Mouse (Mus musculus): Measurements from ENCODE around the gene Atcay. TPM values are rescaled to one million over a fixed set of nuclear protein-coding genes. Genes with fewer than 3 reads are reported as not detected.
"Not testable (repeated sequence)": the region's sequence is repeated elsewhere in the genome, so short reads cannot be mapped to it uniquely, and the experiment has no call there.

The Atcay gene
- polyA plus RNA-seq, 1 experiment: not detected

DNA sequence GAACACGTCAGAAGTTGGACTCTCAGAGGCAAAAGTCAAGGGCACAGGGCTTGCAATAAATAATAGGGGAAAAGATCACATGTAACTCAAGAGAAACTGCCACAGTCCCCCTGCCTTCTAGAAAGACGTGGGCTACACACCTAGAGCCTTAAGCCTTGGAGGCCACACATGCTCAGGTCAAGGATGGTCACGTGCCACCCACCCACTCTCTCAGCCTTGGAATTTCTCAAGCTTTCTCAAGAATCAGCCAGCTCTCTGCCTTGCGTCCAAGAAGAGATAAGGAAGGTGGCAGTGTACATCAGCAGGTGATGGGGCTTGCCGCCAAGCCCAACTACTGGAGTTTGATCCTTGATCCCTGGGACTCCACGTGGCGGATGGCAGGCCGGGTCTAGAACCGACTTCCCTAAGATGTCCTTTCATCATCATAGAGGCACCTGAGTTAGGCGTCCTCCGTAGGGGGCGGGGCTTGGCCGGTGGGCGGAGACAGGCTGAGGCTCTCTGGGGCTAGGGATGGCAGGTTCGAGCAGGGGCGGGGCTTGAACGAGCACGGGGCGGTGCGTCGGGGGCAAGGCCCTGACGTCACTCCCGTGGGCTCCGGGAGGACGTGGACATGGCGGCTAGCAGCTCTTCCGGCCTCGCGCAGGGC, 2.1 kb upstream of the Atcay start, which contains the start of gene Zfr2:
Gene Zfr2 (plus strand): TSS at position 576 of the 646 bp plus-strand sequence.
- peak within 1 kb of the TSS; percentile 72 for H3K4me3 ChIP-seq (replicated peaks)
- H3K9me3 ChIP-seq (ENCODE audit: control insufficient read depth, low read length): 0 out of 2 replicates have a peak, but pooled peaks cover 2% of the 10 kb centered on the region
- no peaks in the 10 kb centered on the region for H3K36me3 ChIP-seq (ENCODE audit: control insufficient read depth)
- peaks cover 56% of the 10 kb centered on the region for H3K27me3 ChIP-seq (ENCODE audit: control insufficient read depth)
- TF ChIP-seq TAL1 (IDR thresholded peaks at IDR 0.05; ENCODE audit: low read length): no peak
- no peak for TF ChIP-seq GATA1 (IDR thresholded peaks at IDR 0.05; ENCODE audit: low read length)
- peaks cover 22% of the 10 kb centered on the region for H3K4me1 ChIP-seq (ENCODE audit: control insufficient read depth)

DNA sequence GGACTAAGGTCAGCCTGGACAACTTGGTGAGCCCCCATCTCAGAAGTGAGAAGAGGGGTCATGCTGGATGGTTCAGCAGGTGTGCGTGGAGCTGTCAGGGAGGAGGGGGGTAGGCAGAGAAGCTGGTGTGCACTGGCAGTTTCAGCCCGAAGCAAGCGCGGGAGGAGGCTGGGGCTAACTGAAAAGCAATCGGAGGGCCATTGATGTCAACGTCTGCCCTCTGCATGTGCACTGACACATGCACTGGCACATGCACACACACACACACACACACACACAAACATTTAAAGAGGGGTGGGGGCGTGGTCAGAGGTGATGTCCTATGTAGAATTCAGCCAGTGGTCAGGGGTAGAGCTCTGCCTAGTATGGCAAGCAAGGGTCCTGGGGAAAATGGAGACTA, 803 bp upstream of the Atcay start:
- H3K27me3 ChIP-seq (ENCODE audit: control insufficient read depth): peaks cover 54% of the 10 kb centered on the region
- H3K4me3 ChIP-seq (replicated peaks): no peak overlapping the region

DNA sequence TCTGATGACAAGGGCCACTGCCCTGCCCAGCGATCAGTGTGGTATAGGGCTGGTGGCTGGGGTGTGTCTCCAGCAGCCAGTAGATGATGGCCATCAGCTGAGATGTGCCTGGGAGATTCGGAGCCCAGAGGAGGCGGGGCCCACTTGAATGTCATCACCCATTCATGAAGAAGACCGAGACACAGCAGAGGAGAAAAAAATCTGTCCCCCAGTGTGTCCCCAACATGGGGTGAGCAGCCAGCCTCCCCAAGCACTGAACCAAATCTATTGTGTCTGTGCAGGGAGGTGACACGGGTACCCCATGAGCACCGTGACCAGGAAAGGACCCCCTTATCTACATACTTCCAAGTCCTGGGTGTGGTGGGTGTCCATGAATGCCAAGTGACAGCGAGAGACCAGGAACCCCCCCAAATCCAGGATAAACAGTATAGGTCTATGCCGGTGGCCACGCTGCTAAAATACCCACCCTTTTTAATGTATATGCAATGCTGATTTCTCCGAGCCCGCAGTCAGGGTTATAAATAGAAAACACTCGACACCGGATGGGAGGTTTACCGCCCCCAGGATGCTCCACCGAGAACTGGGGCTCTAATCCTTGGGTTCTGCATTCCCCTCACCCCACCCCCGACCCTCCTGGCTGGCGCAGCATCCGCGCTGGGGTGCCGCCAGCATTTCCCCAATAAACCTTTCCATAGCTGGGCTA, 747 bp downstream of the Atcay start:
- peaks cover 21% of the 10 kb centered on the region for H3K4me1 ChIP-seq (ENCODE audit: control insufficient read depth)
- TF ChIP-seq TAL1 (IDR thresholded peaks at IDR 0.05; ENCODE audit: low read length): no peak
- no peak for TF ChIP-seq GATA1 (IDR thresholded peaks at IDR 0.05; ENCODE audit: low read length)
- H3K4me3 ChIP-seq (replicated peaks): no peak overlapping the region
- H3K27me3 ChIP-seq (ENCODE audit: control insufficient read depth): peaks cover 54% of the 10 kb centered on the region
- H3K36me3 ChIP-seq (ENCODE audit: control insufficient read depth): no peaks in the 10 kb centered on the region
- H3K9me3 ChIP-seq (ENCODE audit: control insufficient read depth, low read length): 0 out of 2 replicates have a peak, but pooled peaks cover 2% of the 10 kb centered on the region

More for the DNA sequence above, 803 bp upstream of the Atcay start:
- H3K4me1 ChIP-seq (ENCODE audit: control insufficient read depth): peaks cover 21% of the 10 kb centered on the region
- H3K9me3 ChIP-seq (ENCODE audit: control insufficient read depth, low read length): 0 out of 2 replicates have a peak, but pooled peaks cover 2% of the 10 kb centered on the region
- TF ChIP-seq TAL1 (IDR thresholded peaks at IDR 0.05; ENCODE audit: low read length) (no peak), GATA1 (IDR thresholded peaks at IDR 0.05; ENCODE audit: low read length) (no peak)
- no peaks in the 10 kb centered on the region for H3K36me3 ChIP-seq (ENCODE audit: control insufficient read depth)

DNA sequence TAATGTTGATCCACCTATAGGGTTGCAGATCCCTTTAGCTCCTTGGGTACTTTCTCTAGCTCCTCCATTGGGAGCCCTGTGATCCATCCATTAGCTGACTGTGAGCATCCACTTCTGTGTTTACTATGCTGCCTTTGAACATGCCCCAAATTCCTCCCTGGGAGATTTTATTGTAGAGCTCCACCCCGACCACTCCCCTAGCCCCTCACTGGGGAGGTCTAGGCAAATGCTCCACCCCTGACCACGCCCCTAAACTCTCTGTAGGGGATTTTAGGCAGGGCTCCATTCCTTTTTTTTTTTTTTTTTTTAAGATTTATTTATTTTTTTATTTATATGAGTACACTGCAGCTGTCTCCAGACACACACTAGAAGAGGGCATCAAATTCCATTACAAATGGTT, 6.9 kb downstream of the Atcay start:
- H3K4me1 ChIP-seq (ENCODE audit: control insufficient read depth); H3K9me3 ChIP-seq (ENCODE audit: control insufficient read depth, low read length); H3K36me3 ChIP-seq (ENCODE audit: control insufficient read depth); H3K4me3 ChIP-seq (replicated peaks): not testable (repeated sequence)
- peaks cover 16% of the 10 kb centered on the region for H3K27me3 ChIP-seq (ENCODE audit: control insufficient read depth)

DNA sequence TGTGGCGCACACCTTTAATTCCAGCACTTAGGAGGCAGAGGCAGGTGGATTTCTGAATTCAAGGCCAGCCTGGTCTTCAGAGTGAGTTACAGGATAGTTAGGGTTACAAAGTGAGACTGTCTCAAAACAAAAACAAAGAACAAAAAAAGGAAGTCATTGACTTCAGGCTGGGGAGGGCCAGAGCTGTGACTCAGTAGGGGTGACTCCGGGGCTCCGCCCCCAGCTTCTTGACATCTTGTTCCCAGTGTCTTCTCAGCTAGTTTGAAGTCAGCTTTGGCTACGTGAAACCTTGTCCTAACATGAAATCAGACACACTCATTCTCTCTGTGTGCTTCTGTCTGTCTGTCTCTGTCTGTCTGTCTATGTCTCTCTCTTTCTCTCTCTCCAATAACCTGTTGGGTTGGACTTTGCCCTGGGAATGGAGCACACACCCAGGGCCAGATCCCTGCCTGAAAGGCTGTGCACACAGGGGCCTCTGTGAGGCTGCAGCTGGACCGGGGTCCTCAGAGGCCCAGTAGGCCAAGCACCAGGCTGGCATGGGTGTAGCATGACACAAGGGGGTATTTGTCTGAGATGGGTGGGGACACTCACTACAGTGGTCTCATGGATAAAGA, 9.1 kb downstream of the Atcay start:
- Histone ChIP-seq H3K4me3 (replicated peaks) (no peak overlapping the region), H3K27me3 (ENCODE audit: control insufficient read depth) (peaks cover 7% of the 10 kb centered on the region)
- no peak for TF ChIP-seq TAL1 (IDR thresholded peaks at IDR 0.05; ENCODE audit: low read length)
- TF ChIP-seq GATA1 (IDR thresholded peaks at IDR 0.05; ENCODE audit: low read length): no peak

DNA sequence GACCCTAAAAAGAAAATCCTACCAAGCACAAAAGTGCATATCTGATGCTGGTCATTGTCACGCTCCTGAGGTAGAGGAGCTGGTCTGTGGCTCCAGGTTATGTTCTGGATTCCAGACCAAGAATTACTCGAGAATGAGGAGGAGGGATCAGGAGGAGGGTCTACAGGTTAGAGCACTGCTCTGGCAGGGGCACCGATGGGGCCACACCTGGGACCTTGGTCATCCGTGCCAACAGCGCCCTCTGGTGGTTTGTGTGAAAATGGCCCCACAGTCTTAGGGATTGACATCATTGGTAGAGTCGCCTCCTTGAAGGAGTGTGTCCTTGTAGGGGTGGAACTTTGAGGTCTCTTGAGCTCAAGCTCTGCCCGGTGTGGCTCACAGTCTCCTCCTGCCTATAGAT, 12.7 kb downstream of the Atcay start:
- Histone ChIP-seq H3K4me1 (ENCODE audit: control insufficient read depth) (no peaks in the 10 kb centered on the region; the same call in 1 of the 2 replicates), H3K4me3 (replicated peaks) (no peak overlapping the region), H3K36me3 (ENCODE audit: control insufficient read depth) (no peaks in the 10 kb centered on the region), H3K27me3 (ENCODE audit: control insufficient read depth) (peaks cover 12% of the 10 kb centered on the region), H3K9me3 (ENCODE audit: control insufficient read depth, low read length) (no peaks in the 10 kb centered on the region)
- TF ChIP-seq TAL1 (IDR thresholded peaks at IDR 0.05; ENCODE audit: low read length) (no peak), GATA1 (IDR thresholded peaks at IDR 0.05; ENCODE audit: low read length) (no peak)

More for the DNA sequence above, 9.1 kb downstream of the Atcay start:
- Histone ChIP-seq H3K36me3 (ENCODE audit: control insufficient read depth) (no peaks in the 10 kb centered on the region), H3K9me3 (ENCODE audit: control insufficient read depth, low read length) (no peaks in the 10 kb centered on the region), H3K4me1 (ENCODE audit: control insufficient read depth) (no peaks in the 10 kb centered on the region; the same call in 1 of the 2 replicates)

DNA sequence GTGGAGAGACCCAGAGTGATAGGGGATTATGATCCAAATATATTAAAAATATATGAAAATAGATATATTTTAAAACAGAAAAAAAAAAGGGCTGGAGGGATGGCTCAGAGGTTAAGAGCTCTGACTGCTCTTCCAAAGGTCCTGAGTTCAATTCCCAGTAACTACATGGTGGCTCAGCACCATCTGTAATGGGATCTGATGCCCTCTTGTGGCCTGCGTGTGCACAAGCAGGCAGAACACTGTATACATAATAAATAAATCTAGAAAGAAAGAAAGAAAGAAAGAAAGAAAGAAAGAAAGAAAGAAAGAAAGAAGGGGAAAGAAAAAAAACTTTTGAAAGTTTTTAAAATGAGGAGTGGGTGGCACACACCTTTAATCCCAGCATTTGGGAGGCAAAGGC, 13.4 kb downstream of the Atcay start:
- not testable (repeated sequence) for H3K4me3 ChIP-seq (replicated peaks); H3K36me3 ChIP-seq (ENCODE audit: control insufficient read depth); H3K4me1 ChIP-seq (ENCODE audit: control insufficient read depth); H3K9me3 ChIP-seq (ENCODE audit: control insufficient read depth, low read length)
- peaks cover 14% of the 10 kb centered on the region for H3K27me3 ChIP-seq (ENCODE audit: control insufficient read depth)

DNA sequence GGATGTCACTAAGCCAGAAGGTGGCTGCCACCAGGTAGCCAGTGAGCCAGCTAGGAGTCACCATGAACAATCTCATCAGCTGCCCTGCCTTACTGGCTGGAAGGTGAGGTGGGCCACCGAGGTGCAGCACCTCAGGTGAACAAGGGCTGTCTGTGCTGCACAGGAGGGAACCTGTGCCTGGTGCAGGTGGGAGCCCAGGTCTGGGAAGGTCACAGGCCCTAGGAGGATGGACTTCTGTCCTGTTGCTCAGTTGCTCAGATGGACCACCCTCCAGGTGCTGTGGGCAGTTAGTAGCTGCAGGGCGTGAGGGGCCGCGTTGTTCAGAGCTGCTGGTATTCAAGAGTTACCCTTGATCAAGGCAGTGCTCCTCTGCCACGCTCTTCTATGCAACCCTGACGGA, 13.8 kb downstream of the Atcay start:
- Histone ChIP-seq H3K27me3 (ENCODE audit: control insufficient read depth) (peaks cover 14% of the 10 kb centered on the region), H3K4me3 (replicated peaks) (no peak overlapping the region), H3K4me1 (ENCODE audit: control insufficient read depth) (no peaks in the 10 kb centered on the region; the same call in 1 of the 2 replicates), H3K36me3 (ENCODE audit: control insufficient read depth) (no peaks in the 10 kb centered on the region), H3K9me3 (ENCODE audit: control insufficient read depth, low read length) (peaks cover 4% of the 10 kb centered on the region)
- TF ChIP-seq TAL1 (IDR thresholded peaks at IDR 0.05; ENCODE audit: low read length): no peak
- no peak for TF ChIP-seq GATA1 (IDR thresholded peaks at IDR 0.05; ENCODE audit: low read length)

DNA sequence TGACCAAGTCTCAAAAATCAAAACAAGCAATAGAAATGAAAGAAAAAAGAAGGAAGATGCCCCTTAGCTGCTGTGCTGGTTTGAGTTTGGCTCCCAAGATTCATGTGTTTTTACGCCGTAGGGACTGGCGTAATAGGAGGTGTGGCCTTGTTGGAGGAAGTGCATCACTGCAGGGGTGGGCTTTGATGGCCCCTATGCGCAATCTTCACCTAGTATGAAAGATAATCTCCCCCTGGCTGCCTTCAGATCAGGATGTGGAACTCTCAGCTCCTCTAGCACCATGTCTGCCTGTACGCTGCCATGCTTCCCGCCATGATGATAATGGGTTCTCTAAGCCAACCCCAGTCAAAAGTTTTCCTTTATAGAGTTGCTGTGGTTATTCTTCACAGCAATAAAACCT, 14.4 kb downstream of the Atcay start:
- no peak for TF ChIP-seq GATA1 (IDR thresholded peaks at IDR 0.05; ENCODE audit: low read length)
- no peak for TF ChIP-seq TAL1 (IDR thresholded peaks at IDR 0.05; ENCODE audit: low read length)
- Histone ChIP-seq H3K4me1 (ENCODE audit: control insufficient read depth) (no peaks in the 10 kb centered on the region; the same call in 1 of the 2 replicates), H3K36me3 (ENCODE audit: control insufficient read depth) (no peaks in the 10 kb centered on the region), H3K9me3 (ENCODE audit: control insufficient read depth, low read length) (peaks cover 6% of the 10 kb centered on the region), H3K4me3 (replicated peaks) (no peak overlapping the region), H3K27me3 (ENCODE audit: control insufficient read depth) (peaks cover 14% of the 10 kb centered on the region)

All from erythroblast, embryonic 14.5 days (primary cell).